Mouse (Mus musculus): ENCODE measurements around the gene Angptl7. TPM values are rescaled to one million over a fixed set of nuclear protein-coding genes. Genes with fewer than 3 reads are reported as not detected.
A peak's percentile ranks its signal among the peaks of the same experiment; 100 is the strongest.

Gene Angptl7
- polyA plus RNA-seq, 1 experiment from 2014 or later, result 0.45 TPM

DNA sequence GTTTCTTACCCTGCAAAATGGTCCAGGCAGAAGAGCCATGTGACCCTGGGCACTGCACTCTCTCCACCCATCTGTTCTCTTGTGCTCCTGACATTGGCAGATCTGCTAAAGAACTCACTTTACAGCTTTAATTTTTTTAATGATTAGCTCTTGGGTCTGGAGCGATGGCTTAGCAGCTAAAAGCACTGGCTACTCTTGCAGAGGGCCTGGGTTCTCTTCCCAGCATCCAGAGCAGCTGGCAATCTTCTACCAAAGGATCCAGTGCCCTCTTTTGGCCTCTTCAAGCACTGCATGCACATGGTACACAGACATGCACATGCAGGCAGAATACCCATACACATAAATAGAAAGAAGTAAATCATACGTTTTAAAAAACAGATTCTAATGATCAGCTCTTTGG lies 15.1 kb upstream of the Angptl7 start:
- no peaks in the 10 kb centered on the region for H3K27me3 ChIP-seq (replicated peaks)
- no peak overlapping the region for H3K9ac ChIP-seq
- H3K27ac ChIP-seq, result no peak overlapping the region
- ATAC-seq (replicated peaks), result no peak
- H3K36me3 ChIP-seq (replicated peaks), result peaks cover 31% of the 10 kb centered on the region
- H3K4me2 ChIP-seq, result no peak overlapping the region
- no peak overlapping the region for H3K4me3 ChIP-seq
- H3K9me3 ChIP-seq, result no peaks in the 10 kb centered on the region
- WGBS, result 87% methylated on average over 2 of the region's 2 CpGs
- peaks cover 13% of the 10 kb centered on the region for H3K4me1 ChIP-seq

DNA sequence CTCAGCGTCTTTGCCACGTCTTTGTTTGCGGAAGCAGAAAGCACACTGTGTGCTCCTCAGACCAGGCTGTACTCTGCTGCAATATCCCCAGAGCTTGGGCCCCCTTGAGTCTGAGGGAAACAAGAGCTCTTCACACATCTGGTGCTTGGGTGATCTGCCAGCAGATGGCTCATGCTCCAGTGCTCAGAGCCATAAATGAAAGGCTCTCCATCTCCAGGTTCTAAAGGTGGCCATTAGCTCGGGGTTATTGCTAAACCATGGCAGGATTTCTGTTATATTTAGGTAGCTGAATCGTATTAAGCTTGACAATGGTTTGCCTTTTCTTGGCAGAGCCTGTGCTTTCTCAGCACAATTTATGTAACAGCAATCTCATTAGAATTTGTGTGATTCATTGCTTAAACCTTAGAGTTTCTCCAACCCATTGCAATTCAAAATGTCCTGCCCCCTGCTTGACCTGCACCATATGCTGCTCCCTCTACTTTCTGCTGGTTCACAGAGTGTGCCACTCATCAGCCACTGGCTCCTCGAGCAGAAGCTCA lies 12.8 kb upstream of the Angptl7 start:
- Histone ChIP-seq H3K4me1 (peaks cover 5% of the 10 kb centered on the region), H3K9ac (no peak overlapping the region), H3K4me2 (no peak overlapping the region), H3K27me3 (replicated peaks) (no peaks in the 10 kb centered on the region), H3K36me3 (replicated peaks) (peaks cover 36% of the 10 kb centered on the region), H3K4me3 (no peak overlapping the region), H3K27ac (no peak overlapping the region), H3K9me3 (no peaks in the 10 kb centered on the region)
- 73% methylated on average over 6 of the region's 6 CpGs for WGBS
- no peak for ATAC-seq (replicated peaks)

DNA sequence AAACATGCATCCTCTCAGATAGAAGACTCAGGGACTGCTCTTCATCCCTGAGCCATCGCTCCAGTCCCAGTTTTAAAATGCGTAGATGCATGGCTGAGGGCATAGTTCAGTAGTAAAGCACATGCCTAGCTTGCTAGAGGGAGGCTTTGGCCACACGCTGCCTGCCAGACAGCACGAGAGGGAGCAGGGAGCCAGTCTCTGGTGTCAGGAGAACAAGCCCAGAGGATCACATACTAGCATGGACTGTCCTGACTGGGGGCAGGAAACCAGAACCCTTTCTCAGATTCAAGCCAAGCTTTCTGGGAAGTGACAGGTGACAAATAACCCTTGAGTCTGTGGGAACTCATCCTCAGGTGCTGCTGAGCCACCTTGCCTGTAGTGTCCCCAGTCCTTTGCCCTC lies 11.1 kb upstream of the Angptl7 start:
- no peaks in the 10 kb centered on the region for H3K4me1 ChIP-seq
- ATAC-seq (replicated peaks), result no peak
- no peaks in the 10 kb centered on the region for H3K9me3 ChIP-seq
- H3K27ac ChIP-seq, result no peak overlapping the region
- 95% methylated on average over 4 of the region's 4 CpGs for WGBS
- no peaks in the 10 kb centered on the region for H3K27me3 ChIP-seq (replicated peaks)
- no peak overlapping the region for H3K9ac ChIP-seq
- H3K36me3 ChIP-seq (replicated peaks), result peaks cover 32% of the 10 kb centered on the region
- H3K4me3 ChIP-seq, result no peak overlapping the region
- H3K4me2 ChIP-seq, result no peak overlapping the region

DNA sequence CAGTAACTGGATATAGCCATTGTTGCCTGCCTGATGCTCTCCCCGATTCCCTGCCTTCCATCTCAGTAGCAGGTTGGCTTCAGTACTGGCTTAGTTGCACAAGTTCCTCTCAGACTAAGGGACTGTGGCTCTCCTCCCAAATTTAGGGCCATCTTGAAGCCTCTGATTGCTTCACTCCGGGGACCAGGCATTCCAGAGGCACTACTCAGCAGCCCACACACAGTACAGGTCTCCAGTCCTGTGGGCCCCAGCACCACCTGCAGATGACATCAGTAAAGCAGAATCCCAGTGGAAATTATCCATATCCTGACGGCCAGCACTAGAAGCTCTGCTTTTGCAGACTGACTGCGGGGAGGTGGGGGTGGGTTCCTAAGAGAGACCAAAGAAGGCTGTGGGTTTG lies 10.4 kb upstream of the Angptl7 start:
- no peak overlapping the region for H3K4me3 ChIP-seq
- no peak overlapping the region for H3K4me2 ChIP-seq
- no peaks in the 10 kb centered on the region for H3K9me3 ChIP-seq
- H3K27ac ChIP-seq, result no peak overlapping the region
- no peaks in the 10 kb centered on the region for H3K4me1 ChIP-seq
- peaks cover 29% of the 10 kb centered on the region for H3K36me3 ChIP-seq (replicated peaks)
- no peaks in the 10 kb centered on the region for H3K27me3 ChIP-seq (replicated peaks)
- no peak overlapping the region for H3K9ac ChIP-seq
- 92% methylated on average over 4 of the region's 4 CpGs for WGBS
- no peak for ATAC-seq (replicated peaks)

DNA sequence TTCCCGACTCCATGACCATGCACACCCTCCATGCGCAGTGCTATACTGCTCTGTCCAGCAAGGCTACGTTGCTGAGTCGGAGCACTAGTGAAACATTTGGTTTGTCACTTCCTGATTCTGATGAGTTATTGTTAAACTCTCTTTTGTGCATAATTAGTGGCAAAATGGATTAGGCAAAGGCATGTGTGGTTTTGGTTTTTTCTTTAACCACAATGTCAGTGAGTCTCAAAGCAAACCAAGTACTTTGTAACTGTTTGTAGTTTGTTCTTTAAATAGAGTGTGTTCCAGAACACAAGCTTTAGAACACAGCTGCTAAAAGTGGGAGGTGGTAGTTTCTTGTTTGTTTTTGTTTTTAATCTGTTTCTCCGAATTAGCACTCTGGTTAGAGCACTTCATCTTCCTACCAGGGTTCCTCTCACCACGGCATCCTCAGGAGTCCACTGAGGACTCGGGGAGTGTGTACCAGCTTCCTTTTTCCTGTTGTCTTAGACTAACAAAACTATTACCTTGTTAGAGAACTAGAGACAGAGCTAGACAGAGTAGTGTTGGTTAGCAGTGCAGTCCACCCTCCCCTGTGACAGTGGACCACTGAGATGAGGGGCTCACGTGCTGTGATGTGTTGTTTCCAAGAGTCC lies 9.3 kb upstream of the Angptl7 start:
- H3K36me3 ChIP-seq (replicated peaks), result peaks cover 21% of the 10 kb centered on the region
- ATAC-seq (replicated peaks), result no peak
- no peaks in the 10 kb centered on the region for H3K9me3 ChIP-seq
- WGBS, result 87% methylated on average over 8 of the region's 8 CpGs
- H3K27ac ChIP-seq, result no peak overlapping the region
- H3K9ac ChIP-seq, result no peak overlapping the region
- no peak overlapping the region for H3K4me2 ChIP-seq
- H3K4me1 ChIP-seq, result no peaks in the 10 kb centered on the region; the same call in 1 of the 2 replicates
- no peak overlapping the region for H3K4me3 ChIP-seq
- no peaks in the 10 kb centered on the region for H3K27me3 ChIP-seq (replicated peaks)

DNA sequence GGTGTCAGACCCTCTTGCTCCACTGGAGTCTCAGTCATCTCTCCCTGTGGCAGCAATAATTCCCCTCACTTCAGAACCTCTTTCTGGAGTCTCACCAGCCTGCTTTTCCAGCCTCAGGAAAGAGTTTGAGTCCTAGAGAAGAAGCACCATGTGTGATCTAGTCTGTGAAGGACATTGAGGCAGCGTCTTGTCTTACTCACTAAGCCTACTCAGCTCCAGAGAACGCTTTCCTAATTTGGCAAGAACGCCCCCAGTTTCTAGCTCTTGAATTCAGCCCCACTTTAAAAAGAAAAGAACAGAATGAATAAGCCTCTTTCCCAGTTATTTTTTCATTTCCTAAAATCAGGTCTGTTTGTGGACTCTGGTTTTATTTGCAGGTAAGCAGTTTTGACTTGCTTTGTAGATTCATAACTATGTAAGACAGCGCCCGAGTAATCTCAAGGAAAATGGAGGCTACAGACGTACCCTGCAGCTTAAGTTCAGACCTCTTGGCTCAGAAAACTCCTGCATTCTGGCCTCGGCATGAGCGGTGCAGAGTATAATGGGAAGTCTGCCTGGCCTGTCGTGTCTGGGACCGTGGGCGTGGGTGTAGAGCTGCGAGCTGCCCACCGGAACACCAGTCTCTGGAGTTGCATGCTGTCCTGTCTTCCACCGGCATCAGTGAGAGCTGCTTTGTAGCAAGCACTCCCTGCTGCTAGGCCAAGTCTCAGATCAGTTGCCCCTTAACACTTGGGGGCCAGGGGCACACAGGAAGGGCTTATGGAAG lies 8.0 kb upstream of the Angptl7 start:
- Histone ChIP-seq H3K27me3 (replicated peaks) (no peaks in the 10 kb centered on the region), H3K4me1 (no peaks in the 10 kb centered on the region; the same call in 1 of the 2 replicates), H3K4me2 (no peak overlapping the region), H3K9me3 (no peaks in the 10 kb centered on the region), H3K9ac (no peak overlapping the region), H3K36me3 (replicated peaks) (peaks cover 19% of the 10 kb centered on the region), H3K4me3 (no peak overlapping the region), H3K27ac (no peak overlapping the region)
- ATAC-seq (replicated peaks), result no peak
- WGBS, result 94% methylated on average over 14 of the region's 14 CpGs

DNA sequence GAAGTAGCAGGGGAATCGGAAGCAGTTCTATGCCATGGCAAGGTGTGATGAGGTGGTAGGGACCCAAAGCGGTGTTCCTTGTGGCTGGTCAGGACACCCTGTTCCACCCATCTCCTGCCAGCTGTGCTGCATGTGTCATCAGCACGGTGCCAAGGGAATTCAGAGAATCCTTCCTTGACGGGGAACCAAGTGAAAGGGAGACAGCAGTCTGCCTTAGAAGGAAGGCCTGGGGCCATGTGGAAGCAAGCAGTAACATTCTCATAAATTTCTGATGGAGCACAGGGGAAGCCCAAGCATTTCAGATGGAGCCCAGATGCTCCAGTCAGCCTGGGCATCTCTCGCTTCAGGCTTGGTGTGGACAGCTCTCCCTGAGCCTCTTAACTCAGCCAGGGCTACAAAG lies 7.3 kb upstream of the Angptl7 start:
- peaks cover 15% of the 10 kb centered on the region for H3K36me3 ChIP-seq (replicated peaks)
- no peaks in the 10 kb centered on the region for H3K9me3 ChIP-seq
- ATAC-seq (replicated peaks), result no peak
- H3K4me3 ChIP-seq, result no peak overlapping the region
- H3K9ac ChIP-seq, result no peak overlapping the region
- no peak overlapping the region for H3K4me2 ChIP-seq
- H3K27ac ChIP-seq, result no peak overlapping the region
- 76% methylated on average over 5 of the region's 5 CpGs for WGBS
- no peaks in the 10 kb centered on the region for H3K27me3 ChIP-seq (replicated peaks)
- H3K4me1 ChIP-seq, result no peaks in the 10 kb centered on the region; the same call in 1 of the 2 replicates

DNA sequence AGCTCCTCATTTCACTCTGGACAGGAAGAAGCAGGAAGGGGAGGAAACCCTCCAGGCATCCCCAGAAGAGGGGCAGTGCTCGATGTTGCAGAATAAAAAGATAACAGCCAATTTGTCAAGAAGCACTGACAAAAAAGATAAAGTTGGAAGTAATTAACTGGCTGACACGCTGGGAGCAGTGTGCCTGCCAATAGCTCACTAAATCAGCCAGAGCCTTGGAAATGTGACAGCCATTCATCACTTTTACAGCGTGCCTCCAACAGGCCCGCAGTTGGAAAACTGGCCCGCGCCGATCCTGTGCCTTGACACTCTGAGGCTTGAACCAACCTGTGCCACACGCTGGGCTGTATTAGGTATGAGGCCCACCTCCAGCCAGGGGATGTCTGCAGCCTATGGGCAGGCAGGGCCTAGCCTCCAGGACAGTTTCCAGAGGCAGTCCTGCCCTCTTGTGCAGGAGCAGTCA lies 4.3 kb upstream of the Angptl7 start:
- 85% methylated on average over 8 of the region's 8 CpGs for WGBS
- H3K36me3 ChIP-seq (replicated peaks), result peaks cover 14% of the 10 kb centered on the region
- no peak overlapping the region for H3K9ac ChIP-seq
- no peaks in the 10 kb centered on the region for H3K9me3 ChIP-seq
- no peak overlapping the region for H3K4me3 ChIP-seq
- no peak overlapping the region for H3K4me2 ChIP-seq
- H3K27ac ChIP-seq, result no peak overlapping the region
- no peaks in the 10 kb centered on the region for H3K27me3 ChIP-seq (replicated peaks)
- ATAC-seq (replicated peaks), result 0 out of 2 replicates have a peak, but pooled peaks have one; percentile 20
- no peaks in the 10 kb centered on the region; the same call in 1 of the 2 replicates for H3K4me1 ChIP-seq

DNA sequence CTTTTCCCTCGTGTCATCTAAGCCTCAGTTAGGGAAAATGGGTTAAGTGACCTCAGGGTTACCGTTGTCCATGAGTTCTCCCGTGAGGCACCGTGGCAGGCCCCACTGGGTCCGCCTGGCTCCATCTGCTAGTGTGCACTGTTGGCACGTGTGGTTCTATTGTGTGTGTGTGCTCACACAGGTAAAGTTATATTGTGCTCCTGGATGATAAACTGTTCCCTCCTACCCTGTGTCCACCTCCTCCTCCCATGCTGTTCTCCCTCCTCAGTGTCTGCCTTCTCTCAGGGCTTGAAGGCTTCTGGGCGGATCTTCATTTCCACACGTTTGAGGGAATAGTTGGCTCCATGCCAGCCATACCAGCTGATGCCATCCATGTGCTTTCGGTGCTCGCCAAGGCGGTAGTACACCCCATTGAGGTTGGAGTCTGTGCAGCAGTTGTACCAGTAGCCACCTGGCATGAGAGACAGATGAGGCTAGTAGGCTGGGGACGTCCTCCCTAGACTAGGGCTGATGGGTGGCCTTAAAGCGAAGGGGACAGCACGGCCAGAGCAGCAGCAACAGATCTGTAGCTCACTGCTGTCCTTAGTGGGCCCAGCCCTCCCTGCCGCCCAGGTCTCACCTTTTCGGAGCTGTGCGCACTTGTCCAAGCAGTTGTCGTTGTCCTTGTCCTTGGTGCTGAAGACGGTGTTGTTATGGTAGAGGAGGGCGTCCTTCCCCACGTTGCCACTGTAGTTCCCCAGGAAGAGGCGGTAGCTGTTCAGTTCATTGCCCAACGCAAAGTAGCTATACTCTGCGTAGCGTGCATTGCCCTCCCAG lies 4.2 kb downstream of the Angptl7 start:
- ATAC-seq (replicated peaks), result peak; percentile 62
- no peaks in the 10 kb centered on the region for H3K4me1 ChIP-seq
- H3K4me2 ChIP-seq, result no peak overlapping the region
- H3K27ac ChIP-seq, result no peak overlapping the region
- no peaks in the 10 kb centered on the region for H3K27me3 ChIP-seq (replicated peaks)
- no peaks in the 10 kb centered on the region for H3K9me3 ChIP-seq
- no peak overlapping the region for H3K9ac ChIP-seq
- H3K4me3 ChIP-seq, result no peak overlapping the region
- 77% methylated on average over 25 of the region's 25 CpGs for WGBS
- H3K36me3 ChIP-seq (replicated peaks), result peaks cover 21% of the 10 kb centered on the region

DNA sequence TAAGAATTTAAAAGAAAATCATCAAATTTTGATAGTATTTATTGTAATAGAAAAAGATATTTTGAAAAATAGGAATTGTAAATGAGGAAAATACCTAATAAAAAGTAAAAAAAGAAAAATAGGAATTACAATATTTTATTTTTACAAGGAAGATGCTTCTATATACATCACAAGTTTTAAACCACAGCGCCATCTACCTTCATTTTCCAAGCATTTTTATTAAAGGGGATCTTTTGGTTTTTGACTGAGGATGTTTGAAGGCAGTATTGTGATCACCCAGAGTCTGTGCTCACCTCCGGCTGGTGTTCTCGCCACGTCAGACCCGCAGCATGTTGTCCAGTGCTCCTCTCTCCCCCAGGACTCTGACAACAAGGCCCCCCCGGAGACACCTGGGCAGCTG lies 5.1 kb downstream of the Angptl7 start:
- Histone ChIP-seq H3K4me1 (no peaks in the 10 kb centered on the region), H3K4me3 (no peak overlapping the region), H3K9ac (no peak overlapping the region), H3K27me3 (replicated peaks) (no peaks in the 10 kb centered on the region), H3K9me3 (no peaks in the 10 kb centered on the region), H3K27ac (no peak overlapping the region), H3K4me2 (no peak overlapping the region), H3K36me3 (replicated peaks) (peaks cover 30% of the 10 kb centered on the region)
- 94% methylated on average over 6 of the region's 6 CpGs for WGBS
- no peak for ATAC-seq (replicated peaks)

DNA sequence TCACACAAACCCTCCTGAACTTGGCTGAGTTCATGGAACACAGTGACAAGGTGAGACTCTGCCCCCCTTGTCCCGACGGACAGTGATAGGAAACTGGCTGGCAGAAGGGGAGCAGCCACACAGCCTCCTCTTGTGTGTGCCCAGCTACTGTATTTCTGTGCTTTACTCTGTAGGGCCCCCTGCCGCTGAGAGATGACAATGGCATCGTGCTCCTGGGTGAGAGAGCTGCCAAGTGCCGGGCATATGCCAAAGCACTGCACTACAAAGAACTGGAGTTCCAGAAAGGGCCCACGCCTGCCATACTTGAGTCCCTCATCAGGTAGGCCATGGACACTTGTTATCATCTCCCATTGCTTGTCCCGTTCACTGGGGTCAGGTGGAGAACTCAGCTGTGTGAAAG lies 8.8 kb downstream of the Angptl7 start:
- Histone ChIP-seq H3K4me2 (no peak overlapping the region), H3K9ac (no peak overlapping the region), H3K36me3 (replicated peaks) (peaks cover 60% of the 10 kb centered on the region), H3K27me3 (replicated peaks) (no peaks in the 10 kb centered on the region), H3K9me3 (no peaks in the 10 kb centered on the region), H3K4me3 (no peak overlapping the region), H3K27ac (no peak overlapping the region), H3K4me1 (no peaks in the 10 kb centered on the region)
- 90% methylated on average over 7 of the region's 7 CpGs for WGBS
- ATAC-seq (replicated peaks), result no peak

DNA sequence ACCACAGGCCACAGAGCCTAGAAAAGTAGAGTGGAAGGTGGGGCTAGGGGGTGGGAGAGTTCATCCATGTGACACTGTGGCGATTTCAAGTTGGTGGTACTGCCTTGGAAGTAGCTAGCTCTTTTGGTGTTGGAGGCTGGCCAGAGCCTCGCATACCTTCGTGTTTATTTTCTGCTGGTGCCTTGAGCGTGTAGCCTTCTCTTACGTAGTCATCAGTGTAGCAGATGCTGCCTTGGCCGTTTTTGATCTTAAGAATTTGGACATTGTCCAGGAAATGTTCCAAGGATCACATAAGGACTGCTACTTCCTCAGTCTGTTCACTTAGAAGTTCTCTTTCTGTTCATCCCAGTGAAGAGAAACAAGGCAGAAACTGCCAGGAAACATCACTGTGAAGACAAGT lies 9.8 kb downstream of the Angptl7 start:
- no peak for ATAC-seq (replicated peaks)
- Histone ChIP-seq H3K27me3 (replicated peaks) (no peaks in the 10 kb centered on the region), H3K27ac (no peak overlapping the region), H3K9ac (no peak overlapping the region), H3K36me3 (replicated peaks) (peaks cover 66% of the 10 kb centered on the region), H3K4me2 (no peak overlapping the region), H3K9me3 (no peaks in the 10 kb centered on the region), H3K4me3 (no peak overlapping the region), H3K4me1 (no peaks in the 10 kb centered on the region)
- WGBS, result 82% methylated on average over 6 of the region's 6 CpGs

Measured in midbrain, embryonic 15.5 days (tissue).